Mouse (Mus musculus) urinary bladder, postnatal 4 days (tissue): Measurements from ENCODE around the gene Gria1.

ENCODE experiments used
- DNase-seq, 2 experiments: peaks; one replicate each; pipeline ENCODE4 v3.0.0; 2021 to 2022; ENCODE audit warnings: low spot score in 2 of 2

Gria1 gene

DNA sequence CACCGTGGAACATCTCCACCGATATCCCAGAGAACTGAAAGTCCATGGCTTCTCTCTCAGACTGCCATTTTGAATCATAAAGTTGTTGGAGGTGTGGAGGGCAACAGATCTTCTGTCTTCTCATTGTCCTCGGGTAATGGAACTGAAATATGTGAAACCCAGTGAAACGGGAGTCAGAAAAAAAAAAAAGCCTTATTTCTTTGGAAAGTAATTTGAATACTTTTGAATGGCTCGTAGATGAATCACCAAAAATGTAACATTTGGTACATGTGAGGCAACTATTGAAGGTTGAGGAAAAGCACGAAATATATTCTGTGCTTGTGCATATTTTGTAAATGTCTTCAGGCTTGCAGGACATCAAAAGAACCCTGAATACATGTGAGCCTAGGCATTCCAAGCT is 151.7 kb downstream of the Gria1 start:
- no peak for DNase-seq

DNA sequence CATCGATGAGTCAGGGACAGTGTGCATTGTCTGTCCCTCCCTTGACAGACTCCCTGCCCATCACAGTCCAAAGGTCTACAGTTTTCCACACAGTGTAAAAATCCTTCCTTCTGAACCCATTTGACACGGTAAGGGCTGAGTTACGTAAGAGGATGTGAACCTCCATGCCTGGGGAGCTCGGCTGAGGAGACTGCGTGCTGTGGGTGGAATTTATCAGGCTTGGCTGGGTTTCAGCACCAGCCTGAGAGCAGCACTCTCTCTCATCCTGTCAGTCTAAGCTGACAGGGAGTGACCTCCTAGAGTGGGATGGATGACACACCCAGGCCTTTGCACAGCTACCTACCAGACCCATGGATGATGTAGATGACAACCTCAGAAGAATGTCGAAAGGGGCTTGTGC is 158.9 kb downstream of the Gria1 start:
- DNase-seq = no peak

DNA sequence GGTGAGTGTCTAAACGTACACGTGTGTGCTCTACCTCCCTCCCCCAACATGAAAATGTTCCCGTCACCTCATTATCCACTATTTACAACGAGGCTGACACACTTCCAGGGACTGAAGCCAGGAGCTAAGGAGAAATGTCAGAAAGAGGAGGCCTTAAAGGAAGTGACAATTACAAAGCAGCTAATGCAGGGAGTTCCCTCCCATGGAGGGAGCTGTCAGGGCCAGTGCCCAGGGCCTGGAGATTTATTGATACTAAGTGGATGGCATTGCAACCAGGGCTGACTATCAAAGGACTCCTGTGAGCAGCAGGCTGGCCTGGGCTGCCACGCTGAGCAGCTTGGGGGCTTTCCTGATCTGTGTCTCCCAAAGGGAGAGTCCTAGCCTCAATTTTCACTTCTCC is 163.0 kb downstream of the Gria1 start:
- DNase-seq = no peak

DNA sequence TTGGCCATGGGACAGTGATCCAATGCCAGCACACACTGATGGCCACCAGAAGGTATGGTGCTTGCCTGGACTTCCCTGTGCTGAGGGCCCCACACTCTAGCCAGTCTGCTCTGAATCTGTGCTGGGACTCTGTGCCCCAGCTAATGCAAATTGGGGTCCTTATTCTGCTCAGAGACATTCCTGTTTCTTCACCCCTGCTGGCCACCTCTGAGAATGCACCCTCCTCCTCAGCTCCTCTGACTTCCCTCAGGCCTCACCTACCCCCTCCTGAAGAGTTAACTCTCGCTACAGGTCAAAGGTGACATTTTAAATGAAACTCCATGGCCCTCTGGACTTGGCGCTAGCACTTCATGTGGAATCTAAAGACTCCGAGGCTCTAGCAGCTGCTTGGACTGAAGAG is 165.4 kb downstream of the Gria1 start:
- no peak for DNase-seq

DNA sequence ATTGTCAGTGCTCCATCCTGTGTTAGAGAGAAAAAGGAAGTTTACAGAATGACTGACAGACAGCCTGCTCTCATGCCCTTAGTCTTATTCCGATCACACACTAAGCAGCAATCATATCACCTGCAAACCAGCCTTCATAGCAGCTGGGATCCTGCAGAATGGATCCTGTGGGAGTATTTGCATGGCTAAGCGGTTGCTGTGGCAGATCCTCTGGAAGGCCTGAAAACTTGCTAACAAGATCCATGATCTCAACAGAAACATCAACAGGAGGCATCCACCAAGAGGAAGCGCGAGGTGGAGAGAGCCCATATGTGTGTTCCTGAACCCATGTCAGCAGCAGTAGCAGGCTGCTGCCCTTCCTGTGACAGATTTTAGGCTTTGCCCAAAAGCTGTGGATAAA is 173.0 kb downstream of the Gria1 start:
- DNase-seq = no peak

DNA sequence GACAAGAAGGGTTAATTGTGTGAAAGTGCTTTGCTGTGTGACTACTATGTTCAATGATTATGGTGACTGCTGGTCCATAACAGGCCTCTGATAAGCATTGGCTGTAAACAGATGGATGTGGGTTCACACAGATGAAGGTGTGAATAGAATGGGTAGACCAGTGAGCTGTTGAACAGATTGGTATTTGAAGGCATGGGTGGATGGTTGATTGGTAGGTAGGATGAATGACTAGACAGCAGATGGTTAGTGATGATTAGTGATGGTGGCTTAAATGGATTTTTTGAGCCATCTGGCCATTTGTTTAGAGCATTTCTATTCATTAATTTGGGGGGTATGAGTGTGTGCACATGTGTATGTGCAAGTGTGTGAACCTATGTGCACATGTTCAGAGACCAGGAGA is 173.9 kb downstream of the Gria1 start:
- DNase-seq = no peak

DNA sequence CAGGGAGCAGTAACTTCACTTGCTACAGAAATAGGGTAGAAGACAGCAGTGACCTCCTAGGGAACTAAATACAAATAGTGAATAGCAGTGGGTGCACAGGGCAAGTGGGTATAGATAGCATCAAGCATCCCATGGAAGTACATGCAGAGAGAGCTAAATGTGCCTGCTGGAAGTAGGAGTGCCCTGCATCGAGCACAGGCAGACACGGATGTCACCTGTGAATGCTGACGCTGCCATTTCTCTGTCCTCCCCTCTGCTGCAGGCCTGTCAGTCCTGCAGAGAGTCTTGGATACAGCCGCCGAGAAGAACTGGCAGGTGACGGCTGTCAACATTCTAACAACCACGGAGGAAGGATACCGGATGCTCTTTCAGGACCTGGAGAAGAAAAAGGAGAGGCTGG is 178.2 kb downstream of the Gria1 start:
- no peak for DNase-seq

DNA sequence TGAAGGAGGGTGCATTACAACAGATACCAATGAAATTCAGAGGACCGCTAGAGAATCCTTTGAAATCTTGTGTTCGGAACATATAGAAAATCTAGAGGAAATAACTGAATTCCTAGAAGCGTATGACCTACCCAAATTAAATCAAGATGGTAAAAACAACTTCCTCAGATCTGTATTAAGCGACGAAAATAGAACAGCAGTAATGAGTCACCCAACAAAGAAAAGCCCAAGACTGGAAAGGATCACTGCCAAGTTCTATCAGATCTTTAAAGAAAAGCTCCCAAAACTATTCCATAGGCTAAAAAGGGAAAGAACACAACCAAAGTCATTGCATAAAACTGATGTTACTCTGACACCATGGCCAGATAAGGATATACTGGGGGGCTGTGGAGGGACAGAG is 183.6 kb downstream of the Gria1 start:
- DNase-seq = no peak

DNA sequence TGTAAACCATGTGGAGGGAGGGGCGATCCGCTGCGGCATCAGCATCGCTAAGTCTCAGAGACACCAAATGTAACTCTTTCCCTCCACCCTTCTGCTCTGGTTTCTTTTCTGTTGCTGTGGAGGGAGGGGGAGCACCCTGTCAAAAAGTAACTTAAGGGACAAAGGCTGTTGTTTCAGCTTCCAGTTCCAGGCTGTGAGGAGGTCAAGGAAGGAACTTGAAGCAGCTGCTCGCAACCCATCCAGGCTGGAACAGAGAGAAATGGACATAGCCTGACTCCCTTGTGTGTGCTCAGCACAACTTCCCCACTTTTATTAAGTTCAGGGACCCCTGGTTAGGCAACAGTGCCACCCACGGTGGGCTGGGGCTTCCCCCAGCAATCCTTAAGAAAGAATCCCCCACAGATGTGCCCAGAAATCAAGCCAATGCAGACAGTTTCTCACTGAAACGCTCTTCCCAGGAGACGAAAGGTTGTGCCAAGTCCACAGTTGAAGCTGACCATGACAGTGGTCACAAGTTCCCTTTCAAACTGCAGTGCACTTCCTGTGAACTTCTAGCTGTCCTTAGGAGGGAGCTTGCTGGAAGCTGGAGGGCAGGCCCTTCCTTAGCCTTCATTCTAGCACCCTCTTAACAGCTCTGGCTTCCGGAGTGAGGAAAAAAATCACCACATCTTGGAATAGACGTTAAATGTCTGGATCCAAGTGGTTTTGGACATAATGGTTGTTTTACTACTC is 190.2 kb downstream of the Gria1 start:
- DNase-seq = no peak

DNA sequence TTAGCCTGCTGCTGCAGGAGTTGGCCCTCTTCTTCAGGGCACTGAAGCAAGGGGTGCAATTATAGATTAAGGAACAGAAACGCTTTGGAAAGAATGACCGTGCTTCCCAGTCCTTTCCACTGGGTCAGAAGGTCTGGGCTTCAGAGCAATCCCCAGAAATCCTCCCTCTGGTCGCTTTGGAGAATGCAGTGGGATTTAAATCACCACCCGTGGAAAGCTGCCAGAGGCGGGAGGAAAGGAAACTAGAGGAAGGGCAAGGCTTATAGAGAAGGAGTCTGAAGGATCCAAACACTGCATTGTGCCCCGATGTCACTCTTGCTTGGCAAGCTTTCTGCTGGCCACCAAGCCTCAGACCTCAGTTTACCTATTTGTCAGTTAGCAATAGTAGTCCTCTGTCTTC is 193.2 kb downstream of the Gria1 start:
- no peak for DNase-seq

DNA sequence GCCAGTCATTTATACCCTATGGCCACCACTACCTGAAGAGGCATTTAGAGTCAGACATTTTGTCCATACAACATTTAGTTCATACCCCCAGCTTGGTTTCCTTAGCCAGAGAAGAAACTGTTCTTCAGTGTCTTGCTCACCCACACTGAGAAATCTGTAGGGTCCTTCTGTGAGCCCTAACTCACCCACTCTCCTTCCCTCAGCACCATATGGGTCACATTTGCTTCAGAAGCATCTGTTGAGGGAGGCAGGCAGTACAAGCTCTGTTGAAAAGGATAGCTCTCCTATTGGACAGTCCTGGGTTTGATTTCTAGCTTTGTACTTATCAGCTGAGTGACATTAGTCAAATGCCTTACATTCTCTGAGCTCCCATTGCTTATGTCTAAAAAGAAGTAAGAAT is 196.1 kb downstream of the Gria1 start:
- DNase-seq = no peak

DNA sequence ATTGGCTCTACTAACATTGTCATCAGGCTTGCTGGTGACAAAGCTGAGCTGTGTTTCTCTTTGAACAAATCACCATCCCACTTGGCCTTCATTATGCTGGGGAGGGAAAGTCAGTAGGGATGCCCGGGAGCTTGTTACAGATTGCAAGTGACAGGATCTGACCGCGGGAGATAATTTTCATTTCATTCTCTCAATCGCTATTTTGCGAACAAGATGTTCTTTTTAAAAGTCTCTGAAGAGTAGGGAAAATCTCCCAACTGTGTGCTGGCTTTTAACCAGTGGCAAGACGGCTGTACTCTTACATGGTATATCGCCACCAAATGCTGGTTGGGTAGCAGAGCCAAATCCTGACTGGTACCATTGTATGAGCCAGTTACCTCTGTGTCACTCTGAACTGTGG is 202.9 kb downstream of the Gria1 start:
- no peak for DNase-seq

DNA sequence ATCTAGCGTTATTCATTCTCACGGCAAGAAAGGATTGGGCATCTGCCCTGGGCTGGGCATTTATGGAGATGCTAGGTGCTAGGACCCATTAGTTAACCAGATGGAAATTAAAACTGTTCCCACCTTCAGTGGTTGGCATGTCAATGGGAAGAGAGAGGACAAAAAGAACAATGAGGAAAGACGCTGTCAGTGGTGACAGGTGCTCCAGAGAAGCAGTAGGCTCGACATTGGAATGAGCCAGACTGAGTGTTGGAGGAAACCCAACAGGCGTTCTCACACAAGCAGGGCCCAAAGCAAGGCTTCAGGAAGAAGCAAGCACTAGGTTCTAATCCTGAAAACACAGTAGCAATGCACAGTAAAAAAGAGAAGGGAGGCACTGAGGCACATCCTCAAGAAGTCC is 203.4 kb downstream of the Gria1 start:
- DNase-seq = no peak

DNA sequence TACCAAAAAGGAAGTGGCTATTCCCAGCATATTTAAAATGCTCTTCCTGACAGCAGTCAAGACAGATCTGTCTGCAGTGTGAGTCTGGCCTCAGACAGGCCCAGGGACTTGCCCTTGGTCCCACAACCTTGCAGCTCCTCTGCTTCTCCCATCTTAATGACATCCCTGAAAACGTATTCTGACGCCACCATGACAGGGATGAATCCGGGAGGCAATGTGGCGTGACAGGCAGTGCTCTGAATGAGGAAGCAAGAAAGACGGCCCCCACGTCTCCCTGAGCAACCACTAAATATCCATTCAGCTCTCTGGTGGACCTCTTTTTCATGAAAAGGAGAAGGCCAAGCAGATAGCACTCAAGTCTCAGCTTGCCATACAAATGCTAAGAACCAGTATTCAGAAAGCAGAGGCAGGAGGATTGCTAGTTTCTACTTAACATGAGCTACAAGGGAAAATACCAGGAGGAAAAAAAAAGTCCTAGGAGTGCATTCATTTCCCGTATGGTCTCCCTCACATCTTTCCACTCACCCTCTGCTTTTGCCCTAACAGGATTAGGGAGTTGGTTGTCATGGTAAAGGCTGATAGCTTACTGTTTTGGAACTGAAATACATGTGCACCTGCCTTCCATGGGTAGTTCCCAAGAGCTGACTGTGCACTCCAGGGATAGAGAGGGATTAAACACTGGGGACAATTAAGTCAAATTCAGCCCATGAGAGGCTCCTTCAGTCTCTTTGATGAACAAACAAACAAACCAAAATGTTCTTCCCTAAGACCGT is 211.8 kb downstream of the Gria1 start:
- DNase-seq = no peak

DNA sequence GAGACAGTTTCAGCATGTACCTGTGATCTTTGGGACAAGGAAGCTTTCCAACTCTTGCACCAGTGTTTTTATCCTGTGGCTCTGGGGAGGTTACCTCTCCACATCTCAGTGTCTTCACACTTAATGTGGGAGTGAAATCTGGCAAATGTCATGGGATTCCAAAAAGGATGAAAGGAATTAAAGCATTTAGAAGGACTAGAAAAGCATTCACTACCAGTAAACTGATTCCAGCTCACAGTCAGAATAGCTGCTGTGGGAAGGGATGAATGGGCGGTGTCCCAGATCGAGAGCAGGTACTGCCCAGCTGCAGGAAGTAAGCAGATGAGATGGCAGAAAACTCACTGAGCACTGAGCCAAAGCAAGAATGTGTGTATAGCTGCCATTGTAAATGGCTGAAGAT is 224.3 kb downstream of the Gria1 start:
- no peak for DNase-seq

DNA sequence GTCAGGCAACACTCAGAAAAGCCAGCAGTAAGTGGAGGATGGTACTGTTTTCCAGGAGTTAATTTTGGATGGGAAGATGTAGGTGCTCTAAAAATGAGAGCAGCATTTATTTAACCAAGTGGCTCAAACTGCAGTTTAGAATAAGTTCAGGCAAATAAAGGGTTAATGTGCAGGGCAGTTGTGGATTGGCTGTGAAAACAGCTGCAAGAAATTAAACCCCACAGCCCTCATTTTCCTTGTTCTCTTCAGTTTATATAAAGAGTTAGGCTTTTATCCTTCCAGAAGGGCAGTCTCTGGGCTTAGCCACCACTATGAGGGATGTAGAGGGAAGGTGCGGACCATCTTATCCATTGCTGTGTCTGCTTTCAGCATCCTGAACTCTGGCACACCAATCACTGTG is 225.2 kb downstream of the Gria1 start:
- no peak for DNase-seq

DNA sequence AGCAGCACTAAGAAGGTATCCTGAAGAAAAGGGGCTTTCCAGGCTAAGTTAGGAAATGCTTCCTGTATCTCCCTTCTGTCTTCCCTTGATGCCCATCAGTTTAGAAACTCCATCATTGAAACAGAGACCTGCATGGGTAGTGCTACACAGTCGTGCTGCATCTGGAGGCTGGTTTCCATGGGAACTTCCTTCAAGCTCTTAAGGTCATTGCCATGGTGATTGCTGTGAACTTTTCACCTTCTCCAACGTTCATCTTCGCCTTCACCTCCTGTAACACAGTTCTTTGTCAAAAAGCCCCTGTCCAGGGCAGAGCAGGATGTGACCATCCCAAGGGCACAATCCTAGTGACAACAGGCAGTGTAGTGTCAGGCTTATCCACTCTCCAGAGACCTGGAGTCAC is 228.6 kb downstream of the Gria1 start:
- DNase-seq = no peak

DNA sequence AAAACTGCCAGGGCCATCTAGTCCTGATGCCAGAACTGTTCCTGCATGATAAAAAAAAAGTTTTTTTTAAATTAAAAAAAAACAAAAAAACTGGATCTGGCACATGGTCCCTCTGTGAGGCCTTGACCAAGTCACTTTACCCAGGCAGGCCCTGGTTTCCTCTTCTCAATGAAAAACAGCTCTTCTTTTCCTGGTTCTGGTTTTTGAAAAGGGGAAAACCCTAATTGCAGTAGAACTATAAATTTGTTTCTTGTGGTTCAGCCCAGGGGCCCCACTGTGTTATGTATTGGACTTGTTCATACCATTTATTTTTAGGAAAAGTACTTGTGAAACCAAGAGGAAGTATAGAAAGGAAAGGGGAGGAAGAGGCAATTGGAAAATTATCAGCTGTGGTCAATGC is 232.6 kb downstream of the Gria1 start:
- DNase-seq = no peak

DNA sequence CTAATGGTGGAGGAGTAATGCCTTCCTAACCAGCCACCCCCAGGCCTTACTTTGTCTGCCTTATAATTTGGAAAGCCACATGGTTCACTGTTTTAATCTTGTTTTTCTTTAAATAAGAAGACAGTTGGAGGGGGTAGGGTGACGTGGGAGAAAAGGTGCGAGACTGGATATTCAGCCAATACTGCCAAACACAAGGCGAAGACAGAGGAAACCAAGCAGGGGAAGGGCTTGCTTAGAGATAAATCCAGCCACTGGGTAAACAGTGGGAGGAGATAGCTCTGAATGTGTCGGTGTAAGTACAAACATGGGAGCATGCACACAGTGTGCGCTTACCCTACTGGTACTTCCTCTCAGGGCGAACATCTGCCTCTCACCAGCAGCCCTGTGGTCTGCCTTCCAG is 233.4 kb downstream of the Gria1 start:
- no peak for DNase-seq

DNA sequence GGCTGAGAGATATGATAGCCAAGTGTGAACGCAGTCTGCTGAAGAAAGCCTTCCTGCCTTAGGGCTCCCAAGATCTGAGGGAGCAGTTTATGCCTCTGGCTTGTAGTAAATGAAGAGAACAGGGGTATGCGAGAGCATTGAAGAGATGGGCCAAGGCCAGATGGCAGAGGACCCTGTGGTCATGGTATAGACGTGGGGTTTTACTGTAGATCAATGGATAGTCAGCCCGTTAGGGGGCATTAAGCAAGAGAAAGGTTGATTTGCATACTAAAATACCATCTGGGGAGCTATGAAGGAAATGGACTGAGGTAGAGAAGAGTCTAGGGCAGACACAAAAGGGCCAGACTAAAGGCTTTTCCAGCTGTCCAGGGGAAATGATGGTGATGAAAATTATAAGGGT is 237.7 kb downstream of the Gria1 start:
- no peak for DNase-seq

DNA sequence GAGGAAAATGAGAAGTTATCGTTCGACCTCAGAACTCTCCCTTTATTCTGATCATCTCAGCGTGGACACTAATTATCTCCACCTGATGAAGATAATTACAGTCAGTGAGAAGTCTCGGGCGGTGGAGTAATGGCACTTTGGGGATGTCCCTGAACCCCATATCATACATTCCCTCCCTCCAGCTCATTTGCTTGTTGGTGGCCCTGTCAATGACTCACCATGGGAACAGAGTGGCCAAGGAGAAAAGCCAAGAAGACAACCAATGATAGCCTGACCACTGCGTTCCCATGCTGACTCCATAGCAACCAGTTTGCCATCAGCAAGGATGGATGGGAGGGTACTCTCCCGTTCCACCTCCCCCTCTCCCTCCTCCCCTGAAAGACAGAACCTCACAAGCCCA is 238.9 kb downstream of the Gria1 start:
- DNase-seq = no peak

DNA sequence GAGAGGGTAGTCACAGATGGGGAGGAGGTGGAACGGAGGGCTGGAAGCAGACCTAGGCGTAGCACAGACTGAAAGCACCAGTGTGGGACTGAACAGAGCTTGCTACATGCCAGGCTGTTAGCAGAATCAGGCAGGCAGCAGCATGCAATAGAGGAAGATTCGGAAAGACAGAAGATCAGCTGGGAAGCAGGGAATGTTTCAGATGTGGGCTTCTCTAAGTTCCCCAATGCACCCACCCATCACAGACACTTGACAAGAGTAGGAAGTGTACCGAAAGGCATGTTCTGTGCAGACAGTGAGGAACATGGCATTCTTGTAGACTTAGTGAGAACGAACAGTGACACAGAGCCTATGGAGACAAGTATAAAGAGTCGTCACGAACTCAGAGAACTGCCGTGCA is 260.5 kb downstream of the Gria1 start:
- DNase-seq = no peak

DNA sequence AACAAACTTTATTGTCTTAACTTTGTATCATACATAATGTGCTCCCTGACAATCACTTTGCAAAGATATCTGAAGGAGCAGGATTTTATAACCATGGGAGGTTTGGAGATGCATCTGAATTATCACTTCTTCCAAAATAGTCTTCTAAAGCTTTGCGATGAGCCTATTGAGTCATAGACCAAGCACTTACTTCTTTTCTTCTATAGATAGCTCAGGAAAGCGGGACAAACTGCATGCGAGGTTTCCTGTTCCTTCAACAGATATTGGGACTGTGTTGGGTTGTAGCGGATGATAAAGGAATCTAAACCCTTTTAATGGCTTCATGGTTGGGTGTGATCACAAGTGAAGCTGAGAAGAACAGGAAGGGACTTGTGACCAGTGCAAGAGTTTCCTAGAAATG is 263.5 kb downstream of the Gria1 start:
- no peak for DNase-seq

DNA sequence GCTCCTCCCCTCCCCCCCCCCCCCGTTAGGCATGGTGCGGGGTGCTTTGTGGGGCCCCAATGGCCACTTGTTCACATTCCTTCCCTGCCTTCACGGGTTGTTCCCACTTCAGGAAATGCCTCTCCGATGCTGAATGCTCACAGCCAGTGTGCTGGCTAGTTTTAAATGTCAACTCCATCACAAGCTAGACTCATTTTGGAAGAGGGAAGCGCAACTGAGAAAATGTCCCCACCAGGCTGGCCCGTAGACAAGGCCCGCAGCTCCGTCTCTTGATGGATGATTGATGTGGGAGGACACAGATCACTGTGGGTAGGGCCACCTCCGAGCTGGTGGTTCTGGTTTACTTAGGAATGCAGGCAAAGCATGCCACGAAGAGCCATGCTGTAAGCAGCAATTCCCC is 266.9 kb downstream of the Gria1 start:
- no peak for DNase-seq
